In the genomic region with DNA sequence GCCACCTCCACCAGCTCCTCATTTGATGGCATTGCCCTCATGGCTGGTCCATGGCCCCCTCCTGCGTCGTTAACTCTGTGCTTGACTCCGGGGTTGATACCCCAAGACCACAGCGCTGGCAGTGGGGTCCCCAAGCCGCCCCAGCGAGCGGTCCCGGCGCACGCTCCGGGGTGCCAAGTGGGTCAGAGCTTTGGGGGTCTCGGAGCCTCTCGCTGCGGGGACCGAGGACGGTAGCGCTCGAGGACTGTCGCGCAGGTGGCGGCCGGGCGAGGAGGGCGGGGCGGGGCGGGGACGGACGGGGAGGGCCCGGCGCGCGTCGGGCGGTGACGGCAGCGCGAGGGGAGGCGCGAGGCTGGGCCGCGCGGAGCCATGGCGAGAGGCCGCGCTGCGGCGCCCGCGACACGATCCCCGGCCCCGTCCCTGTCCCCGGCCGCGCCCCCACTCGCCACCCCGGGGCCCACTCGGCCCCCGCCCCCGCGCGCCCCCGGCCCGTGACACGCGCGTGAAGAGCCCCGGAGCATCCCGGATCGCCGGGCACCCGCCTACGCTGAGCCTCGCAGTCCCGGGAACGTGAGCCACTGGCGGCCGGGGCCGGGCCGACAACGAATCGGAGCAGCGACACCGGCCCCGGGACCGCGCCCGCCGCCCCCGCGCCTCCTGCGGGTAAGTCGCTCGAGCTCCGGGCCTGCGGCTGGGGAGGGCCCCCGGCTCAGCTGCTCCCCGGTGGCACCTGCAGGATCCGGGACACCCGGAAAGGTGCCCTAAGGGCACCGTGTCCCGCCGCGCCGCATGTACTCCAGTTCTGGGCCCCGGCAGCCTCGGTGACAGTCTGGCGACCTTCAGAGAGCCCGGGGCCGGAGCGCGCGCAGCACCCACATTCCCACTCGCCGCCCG, we compare ENCODE assay signal across 7 mouse cellular contexts. TPM values are rescaled to one million over a fixed set of nuclear protein-coding genes. Genes with fewer than 3 reads are reported as not detected.
DNase-seq lines count a peak whose midpoint lies in the region; ATAC-seq and TF ChIP-seq lines count a peak whose summit lies in the region.

A gene (plus strand): TSS at position 332 of the 894 bp plus-strand sequence.

- no peaks in the 10 kb centered on the region for H3K36me3 ChIP-seq in forebrain, embryonic 13.5 days (ENCODE audit: poor library complexity, severe bottlenecking)

- H3K27me3 ChIP-seq in forebrain, embryonic 13.5 days = no peaks in the 10 kb centered on the region

- under 1% methylated on average over 77 of the region's 116 CpGs for WGBS in forebrain, embryonic 13.5 days

- peak within 1 kb of the TSS; percentile 41 for H3K27ac ChIP-seq in forebrain, embryonic 13.5 days

- H3K9me3 ChIP-seq in forebrain, embryonic 13.5 days (replicated peaks) = no peaks in the 10 kb centered on the region

- TF ChIP-seq POLR2A in brain, embryonic 14.5 days (IDR thresholded peaks at IDR 0.05; ENCODE audit: borderline replicate concordance, extremely low read depth, insufficient read depth, insufficient read length, poor library complexity, severe bottlenecking) = peak; percentile 97

- ATAC-seq in forebrain, embryonic 13.5 days = peak; percentile 93

- H3K9ac ChIP-seq in forebrain, embryonic 13.5 days = peak within 1 kb of the TSS; percentile 97

- peak within 1 kb of the TSS; percentile 93 for H3K4me2 ChIP-seq in forebrain, embryonic 13.5 days

- DNase-seq in NIH3T3 (ENCODE audit: low read depth) = peak; percentile 67
- peak; percentile 79 for DNase-seq in brain, embryonic 14.5 days (ENCODE audit: low read depth)
- peak; percentile 76 for DNase-seq in heart, postnatal 4 days
- DNase-seq in layer of hippocampus, postnatal 25 days (ENCODE audit: extremely low spot score in 1 of 2, low spot score in 1 of 2) = peak; percentile 43 to 60
- peak; percentile 64 for DNase-seq in lung, postnatal 36 days
- DNase-seq in right cerebral cortex, postnatal 25 days = peak; percentile 74

- TF ChIP-seq CTCF in brain, embryonic 14.5 days (IDR thresholded peaks at IDR 0.05; ENCODE audit: borderline replicate concordance, extremely low read depth, insufficient read depth, insufficient read length) = no peak

- peak within 1 kb of the TSS; percentile 87 for H3K4me3 ChIP-seq in forebrain, embryonic 13.5 days

- H3K4me1 ChIP-seq in forebrain, embryonic 13.5 days = peaks cover 44% of the 10 kb centered on the region

RNA-seq across cellular contexts. Expression of the gene that starts here (rescaled TPM):
- 59.2 and 77.7 TPM in 2 replicates for polyA plus RNA-seq in brain, embryonic 14.5 days (2012; rRNA removed)
- polyA plus RNA-seq in forebrain, embryonic 13.5 days (2015; fragmentation: Nextera tagmentation; extraction: Ambion mirVana) = 49.7 and 49.9 TPM in 2 replicates
- 100 to 1,000 TPM; 288 to 301 TPM for total RNA-seq in heart, postnatal 4 days (2021)
- total RNA-seq in layer of hippocampus, postnatal 25 days (2021) = 100 to 1,000 TPM; 223 to 246 TPM

Comparison
In these comparisons a context has a peak if more than half of its experiments do, and no peak if none do; other contexts are left out.
1. Peak in every context shown above with its lines: DNase-seq, ATAC-seq, H3K4me3 ChIP-seq and H3K27ac ChIP-seq.